Mouse (Mus musculus): ENCODE measurements around the gene Cpeb2. TPM values are rescaled to one million over a fixed set of nuclear protein-coding genes. Genes with fewer than 3 reads are reported as not detected.

Cpeb2 gene
- polyA plus RNA-seq, 1 experiment from 2014 or later, result 3.4 TPM

GRCm38 (mm10) chr5:43300076-43300475, 67.1 kb downstream of the Cpeb2 start:
- Histone ChIP-seq H3K4me3 (no peak overlapping the region), H3K27ac (no peak overlapping the region), H3K27me3 (ENCODE audit: insufficient read depth, poor library complexity, severe bottlenecking) (no peaks in the 10 kb centered on the region), H3K36me3 (no peaks in the 10 kb centered on the region), H3K4me1 (replicated peaks) (no peaks in the 10 kb centered on the region), H3K9me3 (no peaks in the 10 kb centered on the region)
- 93% methylated on average over 5 of the region's 5 CpGs for WGBS
- DNase-seq (ENCODE audit: low spot score), result no peak

DNA sequence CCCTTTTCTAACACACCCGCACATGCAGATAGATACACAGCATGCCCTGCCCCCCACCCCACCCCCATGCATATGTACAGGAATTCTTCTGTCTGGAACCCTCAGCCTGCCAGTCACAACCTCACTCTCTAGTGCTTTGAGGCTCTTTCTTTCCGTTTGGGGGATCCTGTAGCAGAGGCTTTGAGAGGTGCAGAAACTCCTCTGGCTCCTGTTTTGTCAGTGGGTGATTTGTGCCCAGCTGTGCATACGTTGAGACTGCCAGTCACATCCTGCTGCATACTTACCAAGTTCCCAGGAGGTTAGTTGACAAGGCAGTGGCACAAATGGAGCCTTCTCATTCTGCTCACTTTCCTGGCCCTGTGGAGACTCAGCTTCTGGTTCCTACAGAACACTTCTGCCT, 68.0 kb downstream of the Cpeb2 start:
- 56% methylated on average over 3 of the region's 3 CpGs for WGBS
- Histone ChIP-seq H3K27me3 (ENCODE audit: insufficient read depth, poor library complexity, severe bottlenecking) (no peaks in the 10 kb centered on the region), H3K27ac (no peak overlapping the region), H3K4me3 (no peak overlapping the region), H3K9me3 (no peaks in the 10 kb centered on the region), H3K4me1 (replicated peaks) (no peaks in the 10 kb centered on the region), H3K36me3 (no peaks in the 10 kb centered on the region)
- no peak for DNase-seq (ENCODE audit: low spot score)

DNA sequence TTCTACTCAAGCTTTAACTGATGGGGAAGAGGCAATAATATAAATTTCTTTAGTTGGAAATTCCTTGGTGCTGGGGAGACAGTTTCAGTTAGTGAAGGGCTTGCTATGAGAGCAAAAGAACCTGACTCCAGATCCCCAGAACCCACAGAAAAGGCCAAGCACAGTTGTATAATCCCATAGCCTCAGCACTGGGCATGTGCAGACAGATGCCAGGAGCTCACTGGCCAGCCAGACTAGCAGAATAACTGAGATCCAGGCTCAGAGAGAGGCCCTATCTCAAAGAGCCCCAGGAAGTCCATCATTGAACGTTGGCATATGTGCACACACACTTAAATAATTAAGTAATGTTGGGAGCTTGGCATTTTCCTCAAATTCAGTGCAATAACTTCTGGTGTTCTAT, 70.5 kb downstream of the Cpeb2 start:
- no peak overlapping the region for H3K27ac ChIP-seq
- 85% methylated on average over 1 of the region's 1 CpGs for WGBS
- no peak for DNase-seq (ENCODE audit: low spot score)
- H3K36me3 ChIP-seq, result no peaks in the 10 kb centered on the region
- no peaks in the 10 kb centered on the region for H3K4me1 ChIP-seq (replicated peaks)
- no peaks in the 10 kb centered on the region for H3K9me3 ChIP-seq
- no peak overlapping the region for H3K4me3 ChIP-seq
- H3K27me3 ChIP-seq (ENCODE audit: insufficient read depth, poor library complexity, severe bottlenecking), result no peaks in the 10 kb centered on the region

- WGBS, result 90% methylated on average over 3 of the region's 3 CpGs
- no peak for DNase-seq (ENCODE audit: low spot score)
- Histone ChIP-seq H3K4me1 (replicated peaks) (peaks cover 6% of the 10 kb centered on the region; the same call in 1 of the 2 replicates), H3K9me3 (no peaks in the 10 kb centered on the region), H3K36me3 (no peaks in the 10 kb centered on the region), H3K27me3 (ENCODE audit: insufficient read depth, poor library complexity, severe bottlenecking) (no peaks in the 10 kb centered on the region), H3K4me3 (no peak overlapping the region), H3K27ac (no peak overlapping the region)
These were observed 72.5 kb downstream of the Cpeb2 start for GRCm38 (mm10) chr5:43305449-43305848.

GRCm38 (mm10) chr5:43309961-43310360, 77.0 kb downstream of the Cpeb2 start:
- no peak overlapping the region for H3K4me3 ChIP-seq
- H3K9me3 ChIP-seq, result no peaks in the 10 kb centered on the region
- WGBS, result 42% methylated on average over 4 of the region's 4 CpGs
- H3K27me3 ChIP-seq (ENCODE audit: insufficient read depth, poor library complexity, severe bottlenecking), result no peaks in the 10 kb centered on the region
- no peak overlapping the region for H3K27ac ChIP-seq
- H3K36me3 ChIP-seq, result no peaks in the 10 kb centered on the region
- peak; percentile 17 for DNase-seq (ENCODE audit: low spot score)
- peaks cover 6% of the 10 kb centered on the region; the same call in 1 of the 2 replicates for H3K4me1 ChIP-seq (replicated peaks)

DNA sequence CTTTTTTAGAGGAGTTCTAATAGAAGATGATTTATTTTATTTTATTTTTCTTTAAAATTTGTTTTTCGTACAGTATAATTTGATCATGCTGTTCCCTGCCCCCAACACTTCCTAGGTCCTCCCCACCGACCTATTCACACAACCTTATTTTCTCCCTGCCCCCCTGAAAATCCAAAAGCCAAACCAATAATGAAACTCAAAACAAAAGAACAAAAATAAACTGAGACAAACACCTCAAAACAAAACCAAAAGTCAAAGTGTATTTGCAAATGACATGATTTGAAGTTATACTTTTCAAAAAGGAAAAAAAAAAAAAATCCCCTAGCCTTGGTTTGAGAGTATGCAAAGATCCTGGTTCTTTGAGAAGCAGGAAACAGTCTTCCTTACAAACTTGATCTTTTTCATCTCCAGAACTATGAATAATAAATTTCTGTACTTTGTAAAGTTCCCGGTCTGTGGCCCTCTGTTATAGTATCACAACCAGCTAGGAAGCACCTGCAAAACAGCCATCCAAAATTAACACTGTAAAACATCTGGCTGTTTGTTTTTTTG, 91.4 kb downstream of the Cpeb2 start:
- WGBS, result 89% methylated on average over 3 of the region's 3 CpGs
- DNase-seq (ENCODE audit: low spot score), result no peak
- peaks cover 9% of the 10 kb centered on the region; the same call in 1 of the 2 replicates for H3K4me1 ChIP-seq (replicated peaks)

DNA sequence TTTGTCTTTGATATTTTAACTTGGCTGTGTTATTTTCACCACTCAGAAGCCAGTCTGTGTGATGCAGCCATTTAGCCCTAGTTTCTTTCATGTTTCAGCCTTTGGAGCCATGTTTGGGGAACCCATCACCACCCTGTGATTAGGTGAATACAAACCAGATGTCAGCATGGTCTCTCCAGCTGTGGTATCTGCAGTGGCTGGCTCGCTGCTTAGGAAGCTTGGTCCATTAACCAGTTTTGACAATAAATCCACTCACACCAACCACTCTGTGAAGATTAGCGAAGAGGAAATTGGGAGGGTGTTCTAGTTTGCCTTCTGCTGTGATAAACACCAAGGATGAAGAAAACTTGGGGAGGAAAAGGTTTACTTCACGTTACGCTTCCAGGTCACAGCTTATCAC, 92.6 kb downstream of the Cpeb2 start:
- Histone ChIP-seq H3K4me3 (no peak overlapping the region), H3K9me3 (no peaks in the 10 kb centered on the region), H3K36me3 (no peaks in the 10 kb centered on the region), H3K4me1 (replicated peaks) (peaks cover 9% of the 10 kb centered on the region; the same call in 1 of the 2 replicates), H3K27me3 (ENCODE audit: insufficient read depth, poor library complexity, severe bottlenecking) (no peaks in the 10 kb centered on the region), H3K27ac (no peak overlapping the region)
- 73% methylated on average over 4 of the region's 4 CpGs for WGBS
- no peak for DNase-seq (ENCODE audit: low spot score)

More for the DNA sequence above, 91.4 kb downstream of the Cpeb2 start:
- Histone ChIP-seq H3K36me3 (no peaks in the 10 kb centered on the region), H3K27ac (no peak overlapping the region), H3K27me3 (ENCODE audit: insufficient read depth, poor library complexity, severe bottlenecking) (no peaks in the 10 kb centered on the region), H3K9me3 (no peaks in the 10 kb centered on the region), H3K4me3 (no peak overlapping the region)

GRCm38 (mm10) chr5:43328579-43328978, 95.6 kb downstream of the Cpeb2 start:
- H3K4me3 ChIP-seq, result no peak overlapping the region
- no peaks in the 10 kb centered on the region for H3K36me3 ChIP-seq
- H3K9me3 ChIP-seq, result no peaks in the 10 kb centered on the region
- DNase-seq (ENCODE audit: low spot score), result no peak
- H3K27ac ChIP-seq, result no peak overlapping the region
- no peaks in the 10 kb centered on the region for H3K27me3 ChIP-seq (ENCODE audit: insufficient read depth, poor library complexity, severe bottlenecking)
- WGBS, result 41% methylated on average over 4 of the region's 4 CpGs
- peaks cover 9% of the 10 kb centered on the region; the same call in 1 of the 2 replicates for H3K4me1 ChIP-seq (replicated peaks)

GRCm38 (mm10) chr5:43330260-43330659, 97.3 kb downstream of the Cpeb2 start:
- Histone ChIP-seq H3K4me1 (replicated peaks) (peaks cover 9% of the 10 kb centered on the region; the same call in 1 of the 2 replicates), H3K27me3 (ENCODE audit: insufficient read depth, poor library complexity, severe bottlenecking) (no peaks in the 10 kb centered on the region), H3K27ac (no peak overlapping the region), H3K4me3 (no peak overlapping the region), H3K9me3 (no peaks in the 10 kb centered on the region), H3K36me3 (no peaks in the 10 kb centered on the region)
- WGBS, result 89% methylated on average over 3 of the region's 3 CpGs
- no peak for DNase-seq (ENCODE audit: low spot score)

DNA sequence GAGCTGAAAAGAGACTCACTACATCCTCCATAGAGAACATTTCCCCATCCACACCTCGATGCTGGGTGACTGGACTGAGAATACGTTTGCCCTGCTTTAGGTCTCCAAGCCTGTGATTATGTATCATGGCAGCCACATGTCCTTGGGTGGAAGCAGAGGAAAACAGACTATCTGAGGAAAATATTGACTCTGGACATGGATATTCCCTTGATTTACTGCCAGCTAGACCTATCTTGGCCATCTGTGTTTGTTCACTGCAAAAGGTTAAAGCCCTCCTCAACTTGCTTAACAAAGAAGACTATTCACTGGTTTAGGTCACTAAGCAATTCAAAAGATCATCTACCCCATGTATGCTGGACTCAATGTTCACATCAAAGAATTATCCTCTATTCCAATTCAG, 101.5 kb downstream of the Cpeb2 start:
- Histone ChIP-seq H3K4me1 (replicated peaks) (no peaks in the 10 kb centered on the region), H3K9me3 (no peaks in the 10 kb centered on the region), H3K4me3 (no peak overlapping the region), H3K27me3 (ENCODE audit: insufficient read depth, poor library complexity, severe bottlenecking) (no peaks in the 10 kb centered on the region), H3K36me3 (no peaks in the 10 kb centered on the region), H3K27ac (no peak overlapping the region)
- no peak for DNase-seq (ENCODE audit: low spot score)
- WGBS, result 95% methylated on average over 2 of the region's 2 CpGs

GRCm38 (mm10) chr5:43337212-43337611, 104.2 kb downstream of the Cpeb2 start:
- no peaks in the 10 kb centered on the region for H3K27me3 ChIP-seq (ENCODE audit: insufficient read depth, poor library complexity, severe bottlenecking)
- DNase-seq (ENCODE audit: low spot score), result no peak
- H3K9me3 ChIP-seq, result no peaks in the 10 kb centered on the region
- H3K27ac ChIP-seq, result no peak overlapping the region
- H3K4me3 ChIP-seq, result no peak overlapping the region
- no peaks in the 10 kb centered on the region for H3K4me1 ChIP-seq (replicated peaks)
- WGBS, result 98% methylated on average over 1 of the region's 1 CpGs
- no peaks in the 10 kb centered on the region for H3K36me3 ChIP-seq

- Histone ChIP-seq H3K36me3 (no peaks in the 10 kb centered on the region), H3K27me3 (ENCODE audit: insufficient read depth, poor library complexity, severe bottlenecking) (no peaks in the 10 kb centered on the region), H3K9me3 (no peaks in the 10 kb centered on the region), H3K27ac (no peak overlapping the region), H3K4me3 (no peak overlapping the region), H3K4me1 (replicated peaks) (no peaks in the 10 kb centered on the region)
- no peak for DNase-seq (ENCODE audit: low spot score)
- 62% methylated on average over 10 of the region's 10 CpGs for WGBS
These were observed 106.0 kb downstream of the Cpeb2 start for GRCm38 (mm10) chr5:43338771-43339475.
